8 mouse cellular contexts compared by ENCODE assay signal in the genomic region with DNA sequence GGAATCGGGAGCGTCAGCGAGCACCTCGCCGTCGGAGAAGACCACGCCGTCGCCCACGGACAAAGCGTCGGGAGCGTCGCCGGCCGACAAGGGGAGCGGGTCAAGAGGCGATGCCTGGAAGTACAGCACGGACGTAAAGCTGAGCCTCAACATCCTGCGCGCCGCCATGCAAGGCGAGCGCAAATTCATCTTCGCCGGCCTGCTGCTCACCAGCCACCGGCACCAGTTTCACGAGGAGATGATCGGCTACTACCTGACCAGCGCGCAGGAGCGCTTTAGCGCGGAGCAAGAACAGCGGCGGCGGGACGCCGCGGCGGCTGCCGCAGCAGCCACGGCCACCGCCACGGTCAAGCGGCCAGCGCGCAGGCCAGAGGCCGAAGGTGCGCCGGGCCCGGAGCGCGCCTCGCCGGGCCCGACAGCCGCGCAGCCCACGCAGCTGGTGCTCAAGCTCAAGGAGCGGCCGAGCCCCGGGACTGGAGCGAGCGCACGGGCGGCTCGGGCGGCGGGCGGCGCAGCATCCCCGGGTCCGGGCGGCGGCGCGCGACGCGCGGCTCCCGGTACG.
DNase-seq lines count a peak whose midpoint lies in the region; ATAC-seq and TF ChIP-seq lines count a peak whose summit lies in the region.

No protein-coding gene starts in this region.

- no peak for TF ChIP-seq CTCF in kidney, adult 2 months (conservative IDR thresholded peaks at IDR 0.05; ENCODE audit: insufficient read depth, insufficient read length, low read depth, low read length)
- no peak for TF ChIP-seq CTCF in bone marrow macrophage, adult 2 months (IDR thresholded peaks at IDR 0.05; ENCODE audit: low read depth, low read length)

- 5% methylated on average over 85 of the region's 85 CpGs for WGBS in kidney, adult 2 months
- under 1% methylated on average over 76 of the region's 85 CpGs for WGBS in midbrain, embryonic 13.5 days

- TF ChIP-seq POLR2A in kidney, adult 2 months (IDR thresholded peaks at IDR 0.05; ENCODE audit: low read depth, low read length): no peak
- no peak for TF ChIP-seq POLR2A in bone marrow macrophage, adult 2 months (IDR thresholded peaks at IDR 0.05; ENCODE audit: borderline replicate concordance, low read depth, low read length)

- H3K9ac ChIP-seq in midbrain, embryonic 13.5 days (replicated peaks): peak overlapping the region; percentile 68

- peak overlapping the region; percentile 6; the same call in 1 of the 2 replicates for H3K4me3 ChIP-seq in kidney, adult 2 months (ENCODE audit: insufficient read depth, low read depth, low read length)
- H3K4me3 ChIP-seq in bone marrow macrophage, adult 2 months (ENCODE audit: insufficient read depth, low read length): 0 out of 2 replicates have a peak overlapping the region, but pooled peaks have one; percentile 17
- peak overlapping the region; percentile 49 for H3K4me3 ChIP-seq in midbrain, embryonic 13.5 days (replicated peaks)

- no peaks in the 10 kb centered on the region for H3K4me1 ChIP-seq in kidney, adult 2 months (ENCODE audit: control insufficient read depth, insufficient read depth, low read length)
- 0 out of 2 replicates have a peak, but pooled peaks cover 4% of the 10 kb centered on the region for H3K4me1 ChIP-seq in bone marrow macrophage, adult 2 months (ENCODE audit: control insufficient read depth, insufficient read depth, low read length)
- peaks cover 51% of the 10 kb centered on the region for H3K4me1 ChIP-seq in midbrain, embryonic 13.5 days (replicated peaks)

- no peak for DNase-seq in kidney, adult 2 months
- DNase-seq in kidney, postnatal 25 days: no peak
- peak; percentile 4 for DNase-seq in heart, postnatal 4 days
- DNase-seq in urinary bladder, adult 2 months (ENCODE audit: low spot score): no peak
- DNase-seq in thymus, postnatal 25 days: no peak
- no peak for DNase-seq in right cerebral cortex, postnatal 36 days (ENCODE audit: low spot score in 2 of 2)

- no peaks in the 10 kb centered on the region for H3K36me3 ChIP-seq in kidney, adult 2 months (ENCODE audit: control insufficient read depth, insufficient read depth, low read length)
- no peaks in the 10 kb centered on the region for H3K36me3 ChIP-seq in midbrain, embryonic 13.5 days

- ATAC-seq in midbrain, embryonic 13.5 days: no peak

- peak overlapping the region; percentile 73 for H3K4me2 ChIP-seq in midbrain, embryonic 13.5 days (replicated peaks)

- no peaks in the 10 kb centered on the region for H3K9me3 ChIP-seq in midbrain, embryonic 13.5 days

- 0 out of 2 replicates have a peak, but pooled peaks cover 2% of the 10 kb centered on the region for H3K27me3 ChIP-seq in kidney, adult 2 months (replicated peaks; ENCODE audit: control insufficient read depth, insufficient read depth, low read length)
- peaks cover 84% of the 10 kb centered on the region for H3K27me3 ChIP-seq in midbrain, embryonic 13.5 days

- no peak overlapping the region for H3K27ac ChIP-seq in kidney, adult 2 months (ENCODE audit: insufficient read depth, low read depth, low read length)
- no peak overlapping the region for H3K27ac ChIP-seq in bone marrow macrophage, adult 2 months (ENCODE audit: insufficient read depth, low read depth, low read length)
- no peak overlapping the region for H3K27ac ChIP-seq in midbrain, embryonic 13.5 days
